Mouse (Mus musculus) ES-E14 (cell line): ENCODE measurements around the gene Clint1.

ENCODE experiments used
- CHD2 ChIP-seq: IDR thresholded peaks from 2 replicates; pipeline ENCODE4 v1.6.1; 2014; ENCODE audit warnings: mild to moderate bottlenecking, low read depth, low read length, inconsistent platforms
- MAFK ChIP-seq: IDR thresholded peaks from 2 replicates; pipeline ENCODE4 v1.6.1; 2014; ENCODE audit warnings: mild to moderate bottlenecking, low read depth, low read length, inconsistent platforms; ENCODE audit not compliant: insufficient read depth
- ZC3H11A ChIP-seq: IDR thresholded peaks from 2 replicates; pipeline ENCODE4 v1.6.1; 2012; ENCODE audit warnings: low read depth, mild to moderate bottlenecking, inconsistent platforms, low read length, borderline replicate concordance

GRCm38 (mm10) chr11:45853916-45854315 is 2.1 kb downstream of the Clint1 start:
- no peak for TF ChIP-seq CHD2
- TF ChIP-seq ZC3H11A: no peak
- TF ChIP-seq MAFK: no peak
